Mouse (Mus musculus): ENCODE measurements around the gene Cd47.

- TF ChIP-seq CTCF (IDR thresholded peaks at IDR 0.05; ENCODE audit: borderline replicate concordance, insufficient read depth, low read length) (no peak), POLR2A (IDR thresholded peaks at IDR 0.05; ENCODE audit: low read depth, low read length) (no peak)
Measured at GRCm38 (mm10) chr16:49950340-49950739, 150.0 kb downstream of the Cd47 start.
